Mouse (Mus musculus): ENCODE measurements around the gene Tet3. TPM values are rescaled to one million over a fixed set of nuclear protein-coding genes. Genes with fewer than 3 reads are reported as not detected.

Gene Tet3
- polyA plus RNA-seq, 1 experiment from 2014 or later: 30.5 TPM

DNA sequence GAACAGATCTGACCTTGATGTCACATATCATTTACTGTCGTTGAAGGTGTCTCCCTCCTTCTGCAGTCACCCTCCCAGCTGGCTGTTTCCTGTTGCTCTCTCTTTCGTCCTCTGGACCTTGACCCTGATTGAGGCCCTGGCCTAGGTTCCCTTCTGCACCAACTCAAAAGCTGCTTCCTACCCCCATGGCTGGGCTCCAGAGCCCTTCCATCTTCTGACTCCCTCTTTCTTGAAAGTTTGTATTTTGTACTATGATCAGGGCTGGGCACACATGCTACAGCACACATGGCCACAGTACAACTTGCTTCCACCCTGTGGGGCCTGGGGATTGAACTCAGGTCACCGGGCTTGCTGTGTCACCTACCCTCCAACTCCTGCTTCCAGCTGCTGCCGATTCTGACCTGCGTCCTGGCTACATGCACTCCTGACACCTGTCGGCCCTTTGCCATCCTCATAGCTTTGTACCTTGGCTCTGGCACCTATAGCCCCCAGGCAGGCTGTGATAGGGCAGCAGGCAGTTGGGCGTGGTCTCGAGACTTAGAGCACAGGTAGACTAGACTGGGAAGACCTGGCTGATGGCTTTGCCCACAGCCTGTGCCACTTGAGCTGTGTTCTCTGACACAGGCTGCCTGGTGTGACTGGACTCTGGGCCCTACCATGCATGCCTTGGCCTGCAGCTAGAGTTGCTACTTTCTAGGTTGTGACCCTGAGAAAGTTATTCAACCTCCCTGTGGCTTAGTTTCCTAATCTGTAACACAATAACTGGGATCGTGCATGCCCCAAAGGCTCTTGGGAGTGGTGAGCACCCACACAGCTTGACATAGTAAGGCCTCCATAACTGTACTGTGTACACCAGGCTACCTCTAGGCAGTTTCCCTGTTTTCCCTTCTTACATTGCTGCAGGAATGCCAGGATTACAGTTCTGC is 103.8 kb downstream of the Tet3 start:
- H3K4me2 ChIP-seq (replicated peaks; ENCODE audit: low read depth, low read length): no peak overlapping the region
- peaks cover 3% of the 10 kb centered on the region for H3K4me1 ChIP-seq (ENCODE audit: insufficient read depth, low read depth, low read length)
- DNase-seq (ENCODE audit: low spot score): no peak
- H3K9me3 ChIP-seq (ENCODE audit: low read length): no peaks in the 10 kb centered on the region
- H3K36me3 ChIP-seq (ENCODE audit: insufficient read depth, low read length): peaks cover 13% of the 10 kb centered on the region; the same call in 1 of the 2 replicates
- ATAC-seq: no peak
- no peak overlapping the region for H3K27ac ChIP-seq (ENCODE audit: low read length)
- no peaks in the 10 kb centered on the region for H3K27me3 ChIP-seq (replicated peaks; ENCODE audit: insufficient read depth, low read length)
- H3K9ac ChIP-seq (replicated peaks; ENCODE audit: low read depth): no peak overlapping the region
- TF ChIP-seq CTCF (IDR thresholded peaks at IDR 0.05): no peak
- no peak for TF ChIP-seq EP300 (IDR thresholded peaks at IDR 0.05)
- WGBS: 80% methylated on average over 9 of the region's 9 CpGs
- H3K4me3 ChIP-seq (ENCODE audit: low read depth, low read length): no peak overlapping the region

DNA sequence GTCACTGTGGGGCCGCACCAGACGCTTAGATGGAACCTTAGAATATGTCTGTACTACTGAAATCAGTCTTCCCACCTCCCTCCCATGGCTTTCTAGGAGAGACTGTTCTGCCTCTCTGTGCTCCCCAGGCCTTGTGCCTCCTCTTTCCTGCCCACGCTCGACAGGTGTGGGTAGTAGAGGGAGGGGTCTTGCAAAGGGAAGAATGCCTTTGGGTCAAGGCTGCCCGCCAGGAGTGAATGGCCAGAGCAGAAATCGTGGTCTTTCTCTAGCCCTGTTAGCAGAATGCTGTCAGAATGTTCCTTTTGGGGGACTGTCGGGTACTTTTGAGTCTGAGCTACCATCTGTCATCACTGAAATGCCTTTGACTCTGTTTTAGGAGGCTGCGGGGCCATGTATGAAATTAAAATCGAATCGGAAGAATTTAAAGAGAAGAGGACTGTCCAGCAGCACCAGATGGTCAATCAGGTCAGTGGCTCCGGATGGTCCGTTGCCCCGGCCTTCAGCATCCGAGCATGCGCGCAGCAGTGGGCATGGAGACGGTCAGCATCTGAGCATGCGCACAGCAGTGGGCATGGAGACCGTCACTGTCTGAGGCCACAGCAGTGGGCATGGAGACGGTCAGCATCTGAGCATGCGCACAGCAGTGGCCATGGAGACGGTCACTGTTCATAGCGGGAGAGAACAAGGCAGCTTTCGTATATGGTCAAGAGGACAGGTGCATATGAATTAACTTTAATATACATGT is 106.0 kb downstream of the Tet3 start:
- peaks cover 13% of the 10 kb centered on the region; the same call in 1 of the 2 replicates for H3K36me3 ChIP-seq (ENCODE audit: insufficient read depth, low read length)
- H3K27me3 ChIP-seq (replicated peaks; ENCODE audit: insufficient read depth, low read length): no peaks in the 10 kb centered on the region
- no peak for TF ChIP-seq CTCF (IDR thresholded peaks at IDR 0.05)
- TF ChIP-seq EP300 (IDR thresholded peaks at IDR 0.05): no peak
- H3K27ac ChIP-seq (ENCODE audit: low read length): no peak overlapping the region
- ATAC-seq: no peak
- no peak overlapping the region for H3K9ac ChIP-seq (replicated peaks; ENCODE audit: low read depth)
- DNase-seq (ENCODE audit: low spot score): no peak
- H3K9me3 ChIP-seq (ENCODE audit: low read length): no peaks in the 10 kb centered on the region
- peaks cover 14% of the 10 kb centered on the region for H3K4me1 ChIP-seq (ENCODE audit: insufficient read depth, low read depth, low read length)
- H3K4me2 ChIP-seq (replicated peaks; ENCODE audit: low read depth, low read length): no peak overlapping the region
- WGBS: 93% methylated on average over 24 of the region's 24 CpGs
- no peak overlapping the region for H3K4me3 ChIP-seq (ENCODE audit: low read depth, low read length)

DNA sequence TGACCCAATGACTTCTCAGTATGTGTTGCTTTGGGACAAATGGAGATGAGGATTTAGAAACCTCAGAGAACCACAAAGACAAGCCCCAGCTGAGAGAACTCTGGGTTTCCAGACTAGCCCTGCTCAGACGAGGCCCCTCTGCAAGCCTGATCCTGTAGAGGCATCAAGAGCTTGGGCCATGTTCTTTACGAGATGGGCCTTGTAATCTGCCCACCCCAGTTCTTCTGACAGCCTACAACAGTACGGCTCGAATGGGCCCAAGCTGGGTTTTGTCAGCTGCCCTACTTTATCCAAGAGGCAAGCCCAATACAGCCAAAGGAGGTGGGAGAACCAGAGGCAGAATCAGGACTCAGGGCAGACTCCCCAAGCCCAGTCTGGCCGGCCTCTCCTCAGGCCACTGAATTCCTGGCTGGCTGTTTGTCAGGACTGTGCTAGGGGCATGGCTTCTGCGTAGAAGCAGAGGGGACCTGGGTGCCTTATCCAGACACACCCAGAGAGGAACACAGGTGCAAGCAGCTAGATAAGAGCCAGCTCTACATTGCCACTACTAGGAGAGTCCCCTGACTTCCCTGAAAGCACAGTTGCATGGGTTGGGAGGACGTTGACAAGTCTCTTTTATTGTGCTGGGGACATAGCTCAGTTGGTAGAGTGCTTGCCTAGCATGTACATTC is 107.3 kb downstream of the Tet3 start:
- H3K4me2 ChIP-seq (replicated peaks; ENCODE audit: low read depth, low read length): no peak overlapping the region
- peaks cover 14% of the 10 kb centered on the region for H3K4me1 ChIP-seq (ENCODE audit: insufficient read depth, low read depth, low read length)
- TF ChIP-seq CTCF (IDR thresholded peaks at IDR 0.05) (no peak), EP300 (IDR thresholded peaks at IDR 0.05) (no peak)
- H3K9me3 ChIP-seq (ENCODE audit: low read length): no peaks in the 10 kb centered on the region
- DNase-seq (ENCODE audit: low spot score) (no peak), ATAC-seq (no peak)
- H3K4me3 ChIP-seq (ENCODE audit: low read depth, low read length): no peak overlapping the region
- WGBS: 76% methylated on average over 7 of the region's 7 CpGs
- no peak overlapping the region for H3K9ac ChIP-seq (replicated peaks; ENCODE audit: low read depth)
- no peaks in the 10 kb centered on the region for H3K27me3 ChIP-seq (replicated peaks; ENCODE audit: insufficient read depth, low read length)
- H3K27ac ChIP-seq (ENCODE audit: low read length): no peak overlapping the region
- peaks cover 13% of the 10 kb centered on the region; the same call in 1 of the 2 replicates for H3K36me3 ChIP-seq (ENCODE audit: insufficient read depth, low read length)

DNA sequence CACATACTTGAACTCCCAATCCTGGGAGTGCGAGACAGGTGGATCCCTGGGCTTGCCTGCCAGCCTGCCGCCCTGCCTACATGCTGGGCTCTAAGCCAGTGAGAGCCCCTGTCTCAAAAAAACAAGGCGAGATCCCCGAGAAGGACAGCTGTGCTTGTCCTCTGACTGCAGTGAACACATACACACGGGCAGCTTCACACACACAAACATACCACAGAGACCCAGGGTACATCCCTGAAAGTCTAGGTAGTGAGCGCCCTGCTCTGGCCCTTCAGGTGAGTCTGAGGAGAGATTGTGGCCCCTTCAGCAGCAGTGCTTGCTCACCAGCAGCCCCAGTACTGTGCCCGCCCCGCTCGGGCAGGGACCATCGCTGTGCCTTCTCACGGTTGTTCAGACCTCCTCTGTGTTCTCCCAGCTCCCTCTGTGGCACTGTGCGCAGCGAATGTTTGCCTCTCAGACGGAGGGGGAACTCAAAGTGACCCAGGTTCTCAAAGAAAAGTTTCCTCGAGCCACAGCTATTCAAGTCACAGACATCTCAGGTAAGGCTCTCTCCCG is 108.0 kb downstream of the Tet3 start:
- Histone ChIP-seq H3K9ac (replicated peaks; ENCODE audit: low read depth) (no peak overlapping the region), H3K4me3 (ENCODE audit: low read depth, low read length) (no peak overlapping the region), H3K27ac (ENCODE audit: low read length) (no peak overlapping the region), H3K36me3 (ENCODE audit: insufficient read depth, low read length) (peaks cover 13% of the 10 kb centered on the region; the same call in 1 of the 2 replicates), H3K4me1 (ENCODE audit: insufficient read depth, low read depth, low read length) (peaks cover 14% of the 10 kb centered on the region), H3K27me3 (replicated peaks; ENCODE audit: insufficient read depth, low read length) (no peaks in the 10 kb centered on the region), H3K4me2 (replicated peaks; ENCODE audit: low read depth, low read length) (no peak overlapping the region), H3K9me3 (ENCODE audit: low read length) (no peaks in the 10 kb centered on the region)
- 87% methylated on average over 16 of the region's 16 CpGs for WGBS
- ATAC-seq: no peak
- no peak for DNase-seq (ENCODE audit: low spot score)
- TF ChIP-seq CTCF (IDR thresholded peaks at IDR 0.05) (no peak), EP300 (IDR thresholded peaks at IDR 0.05) (no peak)

DNA sequence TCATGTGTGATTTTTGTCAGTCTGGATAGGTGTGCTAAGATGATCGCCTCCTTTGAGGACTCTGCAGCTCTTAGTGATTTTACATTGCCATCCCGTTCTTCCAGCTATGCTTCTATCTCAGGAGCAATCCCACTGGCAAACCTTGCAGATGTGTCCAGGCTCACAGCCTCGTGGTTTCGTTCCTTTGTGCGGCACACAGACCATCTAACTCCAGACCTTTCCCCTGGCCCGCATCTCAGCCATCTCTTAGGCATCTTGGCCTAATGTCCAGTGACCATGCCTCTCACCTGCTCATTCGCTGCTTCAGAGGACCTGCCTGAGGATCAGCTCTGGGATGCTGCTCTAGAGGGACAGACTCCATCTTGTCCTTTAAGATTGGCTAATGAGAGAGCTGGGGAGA is 108.7 kb downstream of the Tet3 start:
- peak overlapping the region; percentile 90; the same call in 1 of the 2 replicates for H3K9ac ChIP-seq (replicated peaks; ENCODE audit: low read depth)
- DNase-seq (ENCODE audit: low spot score): no peak

More for the DNA sequence above, 108.7 kb downstream of the Tet3 start:
- Histone ChIP-seq H3K27ac (ENCODE audit: low read length) (no peak overlapping the region), H3K4me1 (ENCODE audit: insufficient read depth, low read depth, low read length) (peaks cover 14% of the 10 kb centered on the region), H3K27me3 (replicated peaks; ENCODE audit: insufficient read depth, low read length) (no peaks in the 10 kb centered on the region), H3K4me3 (ENCODE audit: low read depth, low read length) (0 out of 2 replicates have a peak overlapping the region, but pooled peaks have one; percentile 72), H3K36me3 (ENCODE audit: insufficient read depth, low read length) (peaks cover 13% of the 10 kb centered on the region; the same call in 1 of the 2 replicates), H3K4me2 (replicated peaks; ENCODE audit: low read depth, low read length) (peak overlapping the region; percentile 86), H3K9me3 (ENCODE audit: low read length) (no peaks in the 10 kb centered on the region)
- 76% methylated on average over 7 of the region's 7 CpGs for WGBS
- no peak for ATAC-seq
- TF ChIP-seq EP300 (IDR thresholded peaks at IDR 0.05): no peak
- no peak for TF ChIP-seq CTCF (IDR thresholded peaks at IDR 0.05)
